Mouse (Mus musculus) left cerebral cortex, adult 2 months (tissue): ENCODE measurements around the gene Naif1. TPM values are rescaled to one million over a fixed set of nuclear protein-coding genes. Genes with fewer than 3 reads are reported as not detected.

Experiments used
- DNase-seq, 2 experiments: peaks; one replicate each; pipeline ENCODE4 v3.0.0; 2021 to 2022; ENCODE audit warnings: low spot score in 2 of 2, mixed read lengths in 1 of 2; ENCODE audit errors: extremely low spot score in 1 of 2
- H3K27ac ChIP-seq: fragments of 200-600 bp; 2 replicates; pipeline ENCODE4 v1.8.1; 2022
- H3K4me3 ChIP-seq: fragments of 200-600 bp; 2 replicates; pipeline ENCODE4 v1.8.1; 2022
- CTCF ChIP-seq: fragments of 200-600 bp; IDR thresholded peaks from 2 replicates; pipeline ENCODE4 v1.8.1; 2022; ENCODE audit warnings: antibody characterized with exemption, mild to moderate bottlenecking, moderate library complexity
- intact Hi-C: fragments of 180-260 bp; cut with DNase I; formaldehyde crosslinking; loops from one replicate; pipeline ENCODE4 v1.15.1; 2025
- total RNA-seq, 2 experiments: library from RNA; stranded (reverse); gene quantifications; 2 replicates each; pipeline ENCODE4 v1.2.3; 2021

Gene Naif1
- total RNA-seq, 2 experiments from 2014 or later, result 3.3 to 3.7 TPM

GRCm38 (mm10) chr2:32418430-32419151 is 31.7 kb upstream of the Naif1 start:
- intact Hi-C loops, result no loop called here
- Histone ChIP-seq H3K27ac (peak overlapping the region; percentile 54; the same call in 1 of the 2 replicates), H3K4me3 (no peak overlapping the region)
- DNase-seq, result no peak
- no peak for TF ChIP-seq CTCF

- Histone ChIP-seq H3K27ac (peak overlapping the region; percentile 54; the same call in 1 of the 2 replicates), H3K4me3 (no peak overlapping the region)
- DNase-seq, result no peak
- no peak for TF ChIP-seq CTCF
- intact Hi-C loops, result no loop called here
These were observed 30.9 kb upstream of the Naif1 start for GRCm38 (mm10) chr2:32419359-32419758.

GRCm38 (mm10) chr2:32420066-32420608 is 30.1 kb upstream of the Naif1 start:
- TF ChIP-seq CTCF, result no peak
- DNase-seq, result no peak
- Histone ChIP-seq H3K4me3 (no peak overlapping the region), H3K27ac (no peak overlapping the region)
- intact Hi-C loops, result loop anchor here (5.0 kb wide), 1 partner anchor 67 kb away; no protein-coding TSS in a partner anchor

- Histone ChIP-seq H3K27ac (no peak overlapping the region; the same call in 1 of the 2 replicates), H3K4me3 (no peak overlapping the region)
- TF ChIP-seq CTCF, result no peak
- intact Hi-C loops, result loop anchor here (5.0 kb wide), 1 partner anchor 67 kb away; no protein-coding TSS in a partner anchor
- DNase-seq, result no peak
These were observed 29.6 kb upstream of the Naif1 start for GRCm38 (mm10) chr2:32420647-32421046.

GRCm38 (mm10) chr2:32421851-32422251 is 28.4 kb upstream of the Naif1 start:
- DNase-seq, result no peak
- intact Hi-C loops, result loop anchor here (5.0 kb wide), 1 partner anchor 65 kb away; no protein-coding TSS in a partner anchor
- Histone ChIP-seq H3K27ac (no peak overlapping the region), H3K4me3 (no peak overlapping the region)
- no peak for TF ChIP-seq CTCF

- DNase-seq, result no peak
- peak overlapping the region; percentile 67 for H3K27ac ChIP-seq
- intact Hi-C loops, result loop anchor here (5.0 kb wide), 1 partner anchor 64 kb away; no protein-coding TSS in a partner anchor
- H3K4me3 ChIP-seq, result peak overlapping the region; percentile 49
- no peak; the same call in 1 of the 2 replicates for TF ChIP-seq CTCF
These were observed 26.6 kb upstream of the Naif1 start for GRCm38 (mm10) chr2:32423481-32424331.

- intact Hi-C loops, result loop anchor here (5.0 kb wide), 1 partner anchor 63 kb away; no protein-coding TSS in a partner anchor
- Histone ChIP-seq H3K27ac (peak overlapping the region; percentile 20; the same call in 1 of the 2 replicates), H3K4me3 (no peak overlapping the region)
- no peak for DNase-seq
- no peak for TF ChIP-seq CTCF
These were observed 25.5 kb upstream of the Naif1 start for GRCm38 (mm10) chr2:32424796-32425195.

- TF ChIP-seq CTCF, result no peak
- Histone ChIP-seq H3K27ac (peak overlapping the region; percentile 24; the same call in 1 of the 2 replicates), H3K4me3 (no peak overlapping the region)
- intact Hi-C loops, result no loop called here
- peak in 1 of 2 experiments; percentile 49 for DNase-seq
These were observed 24.7 kb upstream of the Naif1 start for GRCm38 (mm10) chr2:32425568-32425967.

- intact Hi-C loops, result no loop called here
- no peak overlapping the region for H3K4me3 ChIP-seq
- DNase-seq, result no peak
- no peak for TF ChIP-seq CTCF
- 0 out of 2 replicates have a peak overlapping the region, but pooled peaks have one; percentile 24 for H3K27ac ChIP-seq
These were observed 24.1 kb upstream of the Naif1 start for GRCm38 (mm10) chr2:32426141-32426540.

GRCm38 (mm10) chr2:32427720-32428119 is 22.5 kb upstream of the Naif1 start:
- no peak; the same call in 1 of the 2 replicates for TF ChIP-seq CTCF
- DNase-seq, result no peak
- Histone ChIP-seq H3K27ac (peak overlapping the region; percentile 5; the same call in 1 of the 2 replicates), H3K4me3 (peak overlapping the region; percentile 59)
- intact Hi-C loops, result no loop called here

GRCm38 (mm10) chr2:32428262-32428722 is 22.0 kb upstream of the Naif1 start:
- Histone ChIP-seq H3K27ac (peak overlapping the region; percentile 72), H3K4me3 (peak overlapping the region; percentile 59)
- intact Hi-C loops, result no loop called here
- TF ChIP-seq CTCF, result no peak
- peak; percentile 47 to 65 for DNase-seq
